Mouse (Mus musculus) CD4-positive, CD25-positive, alpha-beta regulatory T cell (primary cell): ENCODE data around the gene Rnaseh2a. TPM values are rescaled to one million over a fixed set of nuclear protein-coding genes. Genes with fewer than 3 reads are reported as not detected.

ENCODE experiments used
- polyA plus RNA-seq: library from polyadenylated mRNA; unstranded; fragments of 100-300 nt; shearing (Covaris generic); gene quantifications from one replicate; pipeline ENCODE4 v1.2.1, GENCODE M21; 2017

The Rnaseh2a gene
- polyA plus RNA-seq: 99.4 TPM

GRCm38 (mm10) chr8:84969241-84970134, at the start of gene Rnaseh2a, which contains the start of the genes Gm49661 and Prdx2:
Gene Rnaseh2a (minus strand): TSS chr8:84969767.
Gene Gm49661 (minus strand): TSS chr8:84969433.
Gene Prdx2 (plus strand): TSS chr8:84969587.

GRCm38 (mm10) chr8:85014431-85014830, 44.9 kb upstream of the Rnaseh2a start, which contains the start of gene Best2:
Gene Best2 (minus strand): TSS chr8:85014531.

GRCm38 (mm10) chr8:84990349-84990748, 20.8 kb upstream of the Rnaseh2a start, which contains the start of gene Hook2:
Gene Hook2 (plus strand): TSS chr8:84990603.

GRCm38 (mm10) chr8:84978248-84978940, 8.8 kb upstream of the Rnaseh2a start, which contains the start of gene Junb:
Gene Junb (minus strand): TSS chr8:84978718.

GRCm38 (mm10) chr8:84946528-84947240, 22.9 kb downstream of the Rnaseh2a start, which contains the start of gene Rtbdn:
Gene Rtbdn (plus strand): TSS chr8:84946991.

GRCm38 (mm10) chr8:84936962-84937546, 32.5 kb downstream of the Rnaseh2a start, which contains the start of gene Mast1:
Gene Mast1 (minus strand): TSS chr8:84937359.

GRCm38 (mm10) chr8:84908421-84909161, 61.0 kb downstream of the Rnaseh2a start, which contains the start of gene Dnase2a:
Gene Dnase2a (plus strand): TSS chr8:84908560.

Other genes starting within 250 kb of the Rnaseh2a start
- 28.5 TPM for gene G430095P16Rik, start 246.8 kb downstream of the Rnaseh2a start, polyA plus RNA-seq
- 12.6 TPM for gene Nfix, start 169.4 kb downstream of the Rnaseh2a start, polyA plus RNA-seq
- gene Dand5, start 146.9 kb downstream of the Rnaseh2a start, polyA plus RNA-seq: 6.6 TPM
- 33.5 TPM for gene Gadd45gip1, start 138.2 kb downstream of the Rnaseh2a start, polyA plus RNA-seq
- 212 TPM for gene Rad23a, start 129.1 kb downstream of the Rnaseh2a start, polyA plus RNA-seq
- 491 TPM for gene Calr, start 122.8 kb downstream of the Rnaseh2a start, polyA plus RNA-seq
- gene Farsa, start 112.8 kb downstream of the Rnaseh2a start, polyA plus RNA-seq: 102 TPM
- 4.5 TPM for gene Syce2, start 97.7 kb downstream of the Rnaseh2a start, polyA plus RNA-seq
- 39.3 TPM for gene Gcdh, start 75.8 kb downstream of the Rnaseh2a start, polyA plus RNA-seq
- 0.16 TPM for gene Klf1, start 67.8 kb downstream of the Rnaseh2a start, polyA plus RNA-seq
- 14.6 TPM for gene Dnase2a, start 61.2 kb downstream of the Rnaseh2a start, polyA plus RNA-seq
- gene Mast1, start 32.4 kb downstream of the Rnaseh2a start, polyA plus RNA-seq: 1.2 TPM
- gene Rtbdn, start 22.8 kb downstream of the Rnaseh2a start, polyA plus RNA-seq: 0.19 TPM
- gene Gm49661, start 334 bp downstream of the Rnaseh2a start, polyA plus RNA-seq: not detected
- gene Prdx2, start 180 bp downstream of the Rnaseh2a start, polyA plus RNA-seq: 181 TPM
- 673 TPM for gene Junb, start 9.0 kb upstream of the Rnaseh2a start, polyA plus RNA-seq
- 10.7 TPM for gene Hook2, start 20.8 kb upstream of the Rnaseh2a start, polyA plus RNA-seq
- gene Best2, start 44.8 kb upstream of the Rnaseh2a start, polyA plus RNA-seq: not detected
- gene Asna1, start 55.5 kb upstream of the Rnaseh2a start, polyA plus RNA-seq: 52.2 TPM
- 206 TPM for gene Trir, start 57.1 kb upstream of the Rnaseh2a start, polyA plus RNA-seq
- gene Tnpo2, start 67.1 kb upstream of the Rnaseh2a start, polyA plus RNA-seq: 34.3 TPM
- 6.5 TPM for gene Fbxw9, start 90.3 kb upstream of the Rnaseh2a start, polyA plus RNA-seq
- 0.81 TPM for gene Gm5741, start 98.2 kb upstream of the Rnaseh2a start, polyA plus RNA-seq
- 92.5 TPM for gene Dhps, start 102.0 kb upstream of the Rnaseh2a start, polyA plus RNA-seq
- gene Wdr83os, start 111.0 kb upstream of the Rnaseh2a start, polyA plus RNA-seq: 173 TPM
- gene Wdr83, start 111.5 kb upstream of the Rnaseh2a start, polyA plus RNA-seq: 42.2 TPM
- 124 TPM for gene Man2b1, start 113.5 kb upstream of the Rnaseh2a start, polyA plus RNA-seq
- not detected for gene Zfp791, start 153.3 kb upstream of the Rnaseh2a start, polyA plus RNA-seq
- gene Cks1brt, start 182.2 kb upstream of the Rnaseh2a start, polyA plus RNA-seq: 0.13 TPM